Mouse (Mus musculus): ENCODE measurements at regions not wholly inside any gene's neighbourhood (a gene's known extent, or its start where the extent isn't known, plus 50 kb on each side); places are given as distances from the start of the nearest gene placed in this dataset.

- no peak for TF ChIP-seq POLR2A (IDR thresholded peaks at IDR 0.05; ENCODE audit: borderline replicate concordance, insufficient read depth, low read length)
- no peak for TF ChIP-seq CTCF (IDR thresholded peaks at IDR 0.05; ENCODE audit: borderline replicate concordance, insufficient read depth, low read depth, low read length)
Observed at GRCm38 (mm10) chr13:102065796-102066195, 297.8 kb upstream of the Pik3r1 start.

All from cerebellum, adult 2 months (tissue).